Mouse (Mus musculus) hindbrain, postnatal 0 days (tissue): ENCODE results near the gene Pced1b. TPM values are rescaled to one million over a fixed set of nuclear protein-coding genes. Genes with fewer than 3 reads are reported as not detected.

Source experiments
- ATAC-seq: fragments of 200-750 bp; cut with Nextera tagmentation; 2 replicates; pipeline ENCODE4 v1.8.0; 2017; ENCODE audit warnings: mild to moderate bottlenecking, moderate TSS enrichment, moderate library complexity
- DNase-seq: peaks from one replicate; pipeline ENCODE4 v3.0.0-alpha.2; 2015; ENCODE audit warnings: low spot score
- H3K27ac ChIP-seq: fragments of 300-500 bp; sonication (generic); 2 replicates; pipeline ENCODE4 v1.5.1; 2014; ENCODE audit warnings: mild to moderate bottlenecking
- H3K27me3 ChIP-seq: fragments of 300-500 bp; sonication (generic); 2 replicates; pipeline ENCODE4 v1.6.1; 2014; ENCODE audit warnings: low read length, mixed read lengths; ENCODE audit not compliant: insufficient read depth
- H3K36me3 ChIP-seq: fragments of 300-500 bp; sonication (generic); 2 replicates; pipeline ENCODE4 v1.6.1; 2014; ENCODE audit warnings: low read length, mixed read lengths; ENCODE audit not compliant: insufficient read depth
- H3K4me1 ChIP-seq: fragments of 300-500 bp; sonication (generic); 2 replicates; pipeline ENCODE4 v1.6.1; 2014; ENCODE audit warnings: antibody characterized with exemption, low read length, mixed read lengths; ENCODE audit not compliant: insufficient read depth
- H3K4me2 ChIP-seq: fragments of 300-500 bp; sonication (generic); 2 replicates; pipeline ENCODE4 v1.6.1; 2014; ENCODE audit warnings: low read depth, mild to moderate bottlenecking, low read length, moderate library complexity, mixed read lengths
- H3K4me3 ChIP-seq: fragments of 300-500 bp; sonication (generic); 2 replicates; pipeline ENCODE4 v1.5.1; 2014; ENCODE audit warnings: low read length
- H3K9ac ChIP-seq: fragments of 300-500 bp; sonication (generic); replicated peaks from 2 replicates; pipeline ENCODE4 v1.6.1; 2014; ENCODE audit warnings: mild to moderate bottlenecking, low read length, moderate library complexity, mixed read lengths
- H3K9me3 ChIP-seq: fragments of 300-500 bp; sonication (generic); 2 replicates; pipeline ENCODE4 v1.6.1; 2016; ENCODE audit warnings: low read length, mixed read lengths
- CTCF ChIP-seq: IDR thresholded peaks from 2 replicates; pipeline ENCODE4 v1.5.1; 2016; ENCODE audit warnings: antibody characterized with exemption, control low read depth, low read depth
- WGBS: fragments of 180-500 bp; shearing (Covaris S2); extraction: QIAGEN DNeasy Blood & Tissue Kit; methylation state at CpG from one replicate; pipeline ENCODE4 v1.1.7; 2014; 5-methylcytosine and 5-hydroxymethylcytosine counted together
- polyA plus RNA-seq: library from polyadenylated mRNA; unstranded; fragments of >200 nt; fragmentation: Nextera tagmentation; extraction: Ambion mirVana; gene quantifications from 2 replicates; pipeline ENCODE4 v1.2.1, GENCODE M21; 2015
- total RNA-seq: library from RNA; depleted of rRNA; stranded (reverse); fragments of >200 nt; gene quantifications from 2 replicates; pipeline ENCODE4 v1.2.3, GENCODE M21; 2014

Pced1b gene
- total and polyA plus RNA-seq, 2 experiments from 2014 or later = 5.0 to 6.7 TPM

GRCm38 (mm10) chr15:97389577-97389976, 142.7 kb downstream of the Pced1b start:
- Histone ChIP-seq H3K36me3 (no peaks in the 10 kb centered on the region), H3K4me2 (no peak overlapping the region), H3K4me3 (no peak overlapping the region), H3K9me3 (no peaks in the 10 kb centered on the region), H3K4me1 (no peaks in the 10 kb centered on the region), H3K27ac (no peak overlapping the region), H3K9ac (no peak overlapping the region), H3K27me3 (no peaks in the 10 kb centered on the region)
- 89% methylated on average over 4 of the region's 4 CpGs for WGBS
- DNase-seq (no peak), ATAC-seq (no peak)
- no peak for TF ChIP-seq CTCF

DNA sequence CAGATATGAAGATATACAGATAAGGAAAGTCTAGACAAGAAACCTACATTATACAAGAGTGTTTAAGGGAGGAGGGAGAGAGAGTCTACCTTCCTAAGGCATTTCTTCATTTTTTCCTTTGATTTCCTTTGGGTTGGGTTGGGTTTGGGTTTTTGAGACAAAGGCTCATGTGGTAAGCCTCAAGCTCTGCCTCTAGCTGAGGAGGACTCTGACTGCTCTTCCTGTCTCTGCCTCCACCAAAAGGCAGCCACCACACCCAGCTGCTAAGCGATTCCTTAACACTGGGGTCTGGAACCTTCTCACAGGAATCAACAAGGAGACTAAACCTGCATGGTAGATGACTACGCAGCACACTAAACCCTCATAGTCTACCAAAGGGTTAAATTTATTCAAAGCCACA, 143.9 kb downstream of the Pced1b start:
- WGBS = 95% methylated on average over 2 of the region's 2 CpGs
- no peaks in the 10 kb centered on the region for H3K9me3 ChIP-seq
- H3K4me2 ChIP-seq = no peak overlapping the region
- ATAC-seq = no peak
- H3K4me1 ChIP-seq = no peaks in the 10 kb centered on the region
- no peaks in the 10 kb centered on the region for H3K27me3 ChIP-seq
- no peak overlapping the region for H3K4me3 ChIP-seq
- H3K36me3 ChIP-seq = no peaks in the 10 kb centered on the region
- TF ChIP-seq CTCF = no peak
- H3K27ac ChIP-seq = no peak overlapping the region
- DNase-seq = no peak
- H3K9ac ChIP-seq = no peak overlapping the region

GRCm38 (mm10) chr15:97391436-97391835, 144.5 kb downstream of the Pced1b start:
- DNase-seq (no peak), ATAC-seq (no peak)
- H3K36me3 ChIP-seq = no peaks in the 10 kb centered on the region
- H3K4me3 ChIP-seq = no peak overlapping the region
- TF ChIP-seq CTCF = no peak
- no peaks in the 10 kb centered on the region for H3K4me1 ChIP-seq
- H3K27ac ChIP-seq = no peak overlapping the region
- H3K9ac ChIP-seq = no peak overlapping the region
- H3K9me3 ChIP-seq = no peaks in the 10 kb centered on the region
- H3K27me3 ChIP-seq = no peaks in the 10 kb centered on the region
- H3K4me2 ChIP-seq = no peak overlapping the region
- WGBS = 98% methylated on average over 2 of the region's 2 CpGs

GRCm38 (mm10) chr15:97394561-97394960, 147.7 kb downstream of the Pced1b start:
- no peak for ATAC-seq

DNA sequence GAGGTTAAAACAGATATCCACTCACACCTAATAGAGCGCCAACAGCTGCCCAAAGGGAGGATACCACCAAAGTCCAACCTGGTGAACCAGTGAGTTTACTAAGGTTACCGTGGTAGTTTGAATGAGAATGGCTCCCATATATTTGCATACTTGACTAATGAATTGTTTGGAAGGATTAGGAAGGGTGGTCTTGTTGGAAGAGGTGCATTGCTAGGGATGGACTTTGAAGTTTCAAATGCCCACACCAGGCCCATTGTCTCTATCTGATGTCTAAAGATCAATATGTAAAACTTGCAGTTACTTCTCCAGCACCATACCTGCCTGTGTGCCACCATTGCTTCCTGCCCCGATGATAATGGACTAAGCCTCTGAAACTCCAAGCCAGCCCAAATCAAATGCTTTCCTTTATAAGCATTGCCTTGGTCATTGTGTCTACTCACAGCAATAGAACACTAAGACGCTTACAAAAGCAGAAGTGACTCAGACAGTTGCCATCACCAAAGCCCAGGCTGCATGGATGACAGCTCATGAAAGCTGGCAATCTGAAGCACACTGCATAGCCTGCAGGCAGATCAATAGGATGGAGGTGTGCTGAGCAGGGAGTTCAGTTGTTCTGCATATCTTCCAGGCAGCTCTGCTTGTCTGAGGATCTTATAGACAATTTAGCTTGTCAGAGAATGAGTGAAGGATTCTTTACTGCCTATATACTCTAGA, 149.8 kb downstream of the Pced1b start:
- Histone ChIP-seq H3K27ac (no peak overlapping the region), H3K36me3 (no peaks in the 10 kb centered on the region), H3K4me3 (no peak overlapping the region), H3K4me2 (no peak overlapping the region), H3K9ac (no peak overlapping the region), H3K9me3 (no peaks in the 10 kb centered on the region), H3K27me3 (no peaks in the 10 kb centered on the region), H3K4me1 (no peaks in the 10 kb centered on the region)
- TF ChIP-seq CTCF = no peak
- ATAC-seq = no peak
- DNase-seq = no peak
- WGBS = 89% methylated on average over 4 of the region's 4 CpGs

More at GRCm38 (mm10) chr15:97394561-97394960, 147.7 kb downstream of the Pced1b start:
- Histone ChIP-seq H3K27me3 (no peaks in the 10 kb centered on the region), H3K4me1 (no peaks in the 10 kb centered on the region), H3K9ac (0 out of 2 replicates have a peak overlapping the region, but pooled peaks have one; percentile 5), H3K4me3 (no peak overlapping the region), H3K4me2 (no peak overlapping the region), H3K36me3 (no peaks in the 10 kb centered on the region), H3K9me3 (no peaks in the 10 kb centered on the region), H3K27ac (no peak overlapping the region)
- DNase-seq = no peak
- 71% methylated on average over 12 of the region's 12 CpGs for WGBS
- TF ChIP-seq CTCF = no peak

GRCm38 (mm10) chr15:97397793-97398192, 150.9 kb downstream of the Pced1b start:
- ATAC-seq (no peak), DNase-seq (no peak)
- no peak for TF ChIP-seq CTCF
- 73% methylated on average over 2 of the region's 2 CpGs for WGBS
- no peaks in the 10 kb centered on the region for H3K36me3 ChIP-seq
- no peak overlapping the region for H3K9ac ChIP-seq
- H3K4me2 ChIP-seq = no peak overlapping the region
- H3K27ac ChIP-seq = no peak overlapping the region
- H3K27me3 ChIP-seq = no peaks in the 10 kb centered on the region
- H3K4me1 ChIP-seq = no peaks in the 10 kb centered on the region
- no peaks in the 10 kb centered on the region for H3K9me3 ChIP-seq
- H3K4me3 ChIP-seq = no peak overlapping the region

DNA sequence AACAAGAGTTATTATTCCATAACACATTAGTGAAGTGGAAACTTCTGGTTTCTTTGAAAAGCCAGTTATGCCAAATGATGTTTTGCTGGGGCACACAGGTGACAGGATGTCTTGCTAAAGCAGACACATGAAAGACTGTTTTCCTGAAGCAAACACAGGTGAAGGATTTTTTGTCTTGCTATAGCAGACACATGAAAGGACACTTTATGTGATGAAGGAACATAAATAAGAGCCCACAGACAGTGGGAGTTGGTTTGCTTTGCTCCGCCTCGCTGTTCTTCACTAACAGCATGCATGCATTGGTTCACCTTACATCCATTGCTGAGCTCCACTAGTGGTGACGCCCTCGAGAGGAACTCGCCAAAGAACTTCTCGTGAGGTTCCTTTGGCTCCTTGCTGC, 154.0 kb downstream of the Pced1b start:
- Histone ChIP-seq H3K27ac (no peak overlapping the region), H3K4me1 (no peaks in the 10 kb centered on the region), H3K36me3 (no peaks in the 10 kb centered on the region), H3K27me3 (no peaks in the 10 kb centered on the region), H3K9ac (no peak overlapping the region), H3K4me3 (no peak overlapping the region), H3K9me3 (no peaks in the 10 kb centered on the region), H3K4me2 (no peak overlapping the region)
- ATAC-seq = no peak
- no peak for TF ChIP-seq CTCF
- DNase-seq = no peak
- 90% methylated on average over 6 of the region's 6 CpGs for WGBS
